ENCODE assay signal across 13 mouse cellular contexts in the genomic region with DNA sequence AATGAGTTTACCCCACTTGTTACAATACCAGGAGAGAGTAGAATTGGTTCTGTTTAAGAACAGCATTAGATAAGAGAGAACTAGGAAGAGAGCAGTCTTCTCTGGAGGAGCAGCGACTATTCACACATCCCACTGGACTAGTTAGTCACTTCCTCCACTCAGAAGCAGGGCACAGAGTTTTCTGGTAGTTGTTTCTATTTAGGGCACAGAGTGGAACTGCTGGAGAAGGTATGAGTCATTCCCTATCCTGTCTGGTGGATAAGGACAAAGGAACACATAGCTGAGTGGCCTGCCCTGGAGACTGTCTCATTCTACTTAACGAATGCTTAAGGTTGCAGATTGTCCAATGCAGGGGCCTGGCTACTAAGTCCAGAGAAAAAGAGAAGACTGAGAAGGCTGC.
A peak's percentile ranks its signal among the peaks of the same experiment; 100 is the strongest.
DNase-seq lines count a peak whose midpoint lies in the region; ATAC-seq and TF ChIP-seq lines count a peak whose summit lies in the region.
"Had no signal": no experiment of that assay in that cellular context is flagged by ENCODE, and none has a peak within 500 bp of the region (broad histone marks: within the 10 kb centered on the region; RNA-seq: fewer than 3 reads in every experiment).

No protein-coding gene starts in this region.

- no peak overlapping the region for H3K4me2 ChIP-seq in lung, postnatal 0 days (replicated peaks; ENCODE audit: low read depth, low read length)
- no peak overlapping the region for H3K4me2 ChIP-seq in stomach, embryonic 14.5 days (replicated peaks; ENCODE audit: low read depth, low read length)
- no peak overlapping the region for H3K4me2 ChIP-seq in forebrain, embryonic 16.5 days (ENCODE audit: low read length)
- H3K4me2 ChIP-seq in hindbrain, embryonic 11.5 days (replicated peaks; ENCODE audit: low read depth, low read length), result no peak overlapping the region

- no peaks in the 10 kb centered on the region for H3K4me1 ChIP-seq in lung, postnatal 0 days (ENCODE audit: insufficient read depth, low read depth, low read length)
- H3K4me1 ChIP-seq in stomach, embryonic 14.5 days (ENCODE audit: control insufficient read depth, insufficient read depth, low read length), result no peaks in the 10 kb centered on the region
- 0 out of 2 replicates have a peak, but pooled peaks cover 2% of the 10 kb centered on the region for H3K4me1 ChIP-seq in forebrain, embryonic 16.5 days (replicated peaks; ENCODE audit: control insufficient read depth, insufficient read depth, low read length)
- H3K4me1 ChIP-seq in hindbrain, embryonic 11.5 days (replicated peaks; ENCODE audit: control insufficient read depth, insufficient read depth, low read length), result no peaks in the 10 kb centered on the region
- H3K4me1 ChIP-seq: megakaryocyte, embryonic 14.5 days had no signal

- no peaks in the 10 kb centered on the region for H3K9me3 ChIP-seq in lung, postnatal 0 days (ENCODE audit: low read length)
- no peaks in the 10 kb centered on the region for H3K9me3 ChIP-seq in stomach, embryonic 14.5 days (ENCODE audit: control insufficient read depth, low read depth, low read length)
- no peaks in the 10 kb centered on the region for H3K9me3 ChIP-seq in forebrain, embryonic 16.5 days (ENCODE audit: control insufficient read depth, low read length)
- no peaks in the 10 kb centered on the region for H3K9me3 ChIP-seq in hindbrain, embryonic 11.5 days (ENCODE audit: control insufficient read depth, low read length)
- H3K9me3 ChIP-seq: megakaryocyte, embryonic 14.5 days had no signal

- no peaks in the 10 kb centered on the region for H3K36me3 ChIP-seq in lung, postnatal 0 days (ENCODE audit: insufficient read depth, low read length)
- no peaks in the 10 kb centered on the region for H3K36me3 ChIP-seq in stomach, embryonic 14.5 days (ENCODE audit: control insufficient read depth, insufficient read depth, low read length)
- H3K36me3 ChIP-seq in forebrain, embryonic 16.5 days (ENCODE audit: control insufficient read depth, insufficient read depth), result no peaks in the 10 kb centered on the region
- H3K36me3 ChIP-seq in hindbrain, embryonic 11.5 days (ENCODE audit: control insufficient read depth, insufficient read depth, low read length), result no peaks in the 10 kb centered on the region

- WGBS in lung, postnatal 0 days, result 45% methylated on average over 2 of the region's 2 CpGs
- 88% methylated on average over 2 of the region's 2 CpGs for WGBS in stomach, embryonic 14.5 days
- 75% methylated on average over 2 of the region's 2 CpGs for WGBS in forebrain, embryonic 16.5 days
- 77% methylated on average over 2 of the region's 2 CpGs for WGBS in hindbrain, embryonic 11.5 days

- peak; percentile 22 for DNase-seq in lung, postnatal 0 days (ENCODE audit: low spot score)
- DNase-seq in lung, postnatal 25 days (ENCODE audit: low spot score), result no peak
- peak; percentile 6 to 10 for DNase-seq in frontal cortex, postnatal 25 days (ENCODE audit: low spot score in 2 of 2)
- peak; percentile 33 to 34 for DNase-seq in heart, postnatal 10 days
- no peak for DNase-seq in hindbrain, embryonic 11.5 days (ENCODE audit: low spot score)
- DNase-seq: cerebellum, postnatal 36 days; kidney, adult 2 months had no signal

- intact Hi-C loops in heart, postnatal 10 days (cut with DNase I), result no loop called here

- no peak overlapping the region for H3K9ac ChIP-seq in lung, postnatal 0 days (replicated peaks; ENCODE audit: low read depth)
- H3K9ac ChIP-seq in stomach, embryonic 14.5 days (replicated peaks; ENCODE audit: low read depth, low read length), result no peak overlapping the region
- no peak overlapping the region for H3K9ac ChIP-seq in forebrain, embryonic 16.5 days (replicated peaks; ENCODE audit: low read depth, low read length)
- no peak overlapping the region for H3K9ac ChIP-seq in hindbrain, embryonic 11.5 days (ENCODE audit: low read depth, low read length)

- no peak for TF ChIP-seq EP300 in lung, postnatal 0 days (IDR thresholded peaks at IDR 0.05)

- no peak overlapping the region for H3K4me3 ChIP-seq in lung, postnatal 0 days (ENCODE audit: low read depth, low read length)
- H3K4me3 ChIP-seq in stomach, embryonic 14.5 days (ENCODE audit: low read depth, low read length), result no peak overlapping the region
- no peak overlapping the region for H3K4me3 ChIP-seq in forebrain, embryonic 16.5 days (replicated peaks; ENCODE audit: low read length)
- no peak overlapping the region for H3K4me3 ChIP-seq in hindbrain, embryonic 11.5 days (ENCODE audit: low read depth, low read length)
- H3K4me3 ChIP-seq: erythroblast, embryonic 14.5 days; heart, adult 2 months; megakaryocyte, embryonic 14.5 days had no signal

- H3K27ac ChIP-seq in lung, postnatal 0 days (ENCODE audit: low read length), result no peak overlapping the region
- no peak overlapping the region for H3K27ac ChIP-seq in stomach, embryonic 14.5 days (ENCODE audit: low read length)
- no peak overlapping the region for H3K27ac ChIP-seq in forebrain, embryonic 16.5 days (ENCODE audit: low read length)
- H3K27ac ChIP-seq in hindbrain, embryonic 11.5 days (ENCODE audit: low read depth, low read length), result no peak overlapping the region
- H3K27ac ChIP-seq: heart, adult 2 months had no signal

- no peaks in the 10 kb centered on the region for H3K27me3 ChIP-seq in lung, postnatal 0 days (replicated peaks; ENCODE audit: insufficient read depth, low read length)
- no peaks in the 10 kb centered on the region for H3K27me3 ChIP-seq in stomach, embryonic 14.5 days (ENCODE audit: control insufficient read depth, insufficient read depth, low read length)
- no peaks in the 10 kb centered on the region for H3K27me3 ChIP-seq in forebrain, embryonic 16.5 days (replicated peaks; ENCODE audit: control insufficient read depth, insufficient read depth, low read length)
- no peaks in the 10 kb centered on the region for H3K27me3 ChIP-seq in hindbrain, embryonic 11.5 days (ENCODE audit: control insufficient read depth, insufficient read depth, low read length)
- H3K27me3 ChIP-seq: megakaryocyte, embryonic 14.5 days had no signal

- no peak for TF ChIP-seq CTCF in lung, postnatal 0 days (IDR thresholded peaks at IDR 0.05)

- ATAC-seq in lung, postnatal 0 days, result peak; percentile 52
- 0 out of 2 replicates have a peak, but pooled peaks have one; percentile 58 for ATAC-seq in stomach, embryonic 14.5 days (ENCODE audit: insufficient number of reproducible peaks, insufficient read depth, low FRiP score, low read depth)
- ATAC-seq in forebrain, embryonic 16.5 days, result no peak
- ATAC-seq in CD4-positive, CD25-positive, alpha-beta regulatory T cell, adult 4 months, result no peak
- ATAC-seq in hindbrain, embryonic 11.5 days (ENCODE audit: low FRiP score), result no peak

Comparison
In these comparisons a context has a peak if more than half of its experiments do, and no peak if none do; other contexts are left out.
1. DNase-seq: peak in lung, postnatal 0 days (single experiment), frontal cortex, postnatal 25 days (2 of 2) and heart, postnatal 10 days (2 of 2); none in lung, postnatal 25 days (single experiment) and hindbrain, embryonic 11.5 days (single experiment).
2. ATAC-seq: peak in lung, postnatal 0 days (single experiment) and stomach, embryonic 14.5 days (single experiment); none in forebrain, embryonic 16.5 days (single experiment), CD4-positive, CD25-positive, alpha-beta regulatory T cell, adult 4 months (single experiment) and hindbrain, embryonic 11.5 days (single experiment).